19 mouse cellular contexts compared by ENCODE assay signal in genomic region chr7:58754076-58754475, GRCm38 (mm10).
"Had no signal": no experiment of that assay in that cellular context is flagged by ENCODE, and none has a peak within 500 bp of the region (broad histone marks: within the 10 kb centered on the region; RNA-seq: fewer than 3 reads in every experiment).

No protein-coding gene starts in this region.

- DNase-seq: liver, postnatal 0 days; lung, adult 2 months; lung, postnatal 14 days; lung, postnatal 4 days; midbrain, embryonic 14.5 days; retina, postnatal 1 day; right cerebral cortex, adult 18-20 months; right cerebral cortex, postnatal 25 days had no signal

- H3K27ac ChIP-seq: liver, embryonic 15.5 days; lung, embryonic 15.5 days; midbrain, embryonic 10.5 days; midbrain, embryonic 12.5 days; neural tube, embryonic 13.5 days; neural tube, embryonic 15.5 days; stomach, embryonic 15.5 days; stomach, postnatal 0 days had no signal

- H3K4me1 ChIP-seq: liver, embryonic 15.5 days; lung, embryonic 15.5 days; midbrain, embryonic 10.5 days; midbrain, embryonic 12.5 days had no signal

- H3K9ac ChIP-seq: liver, embryonic 15.5 days; liver, postnatal 0 days; lung, embryonic 15.5 days; midbrain, embryonic 12.5 days; neural tube, embryonic 13.5 days; neural tube, embryonic 15.5 days; stomach, embryonic 15.5 days had no signal

- H3K9me3 ChIP-seq: liver, embryonic 15.5 days; lung, embryonic 15.5 days; midbrain, embryonic 10.5 days; midbrain, embryonic 12.5 days; neural tube, embryonic 13.5 days; neural tube, embryonic 15.5 days; stomach, embryonic 15.5 days had no signal

- H3K27me3 ChIP-seq: liver, embryonic 15.5 days; lung, embryonic 15.5 days; midbrain, embryonic 12.5 days; neural tube, embryonic 13.5 days; neural tube, embryonic 15.5 days; stomach, embryonic 15.5 days had no signal

- ATAC-seq: liver, postnatal 0 days; lung, postnatal 0 days; midbrain, embryonic 16.5 days had no signal

- H3K4me3 ChIP-seq: liver, embryonic 15.5 days; lung, embryonic 15.5 days; midbrain, embryonic 10.5 days; midbrain, embryonic 12.5 days; myocyte; neural tube, embryonic 13.5 days; neural tube, embryonic 15.5 days; stomach, embryonic 15.5 days had no signal

- H3K36me3 ChIP-seq: liver, embryonic 15.5 days; lung, embryonic 15.5 days; midbrain, embryonic 10.5 days; midbrain, embryonic 12.5 days; neural tube, embryonic 13.5 days; neural tube, embryonic 15.5 days; stomach, embryonic 15.5 days had no signal

- H3K4me2 ChIP-seq: liver, embryonic 15.5 days; lung, embryonic 15.5 days; midbrain, embryonic 12.5 days; neural tube, embryonic 13.5 days; neural tube, embryonic 15.5 days; stomach, embryonic 15.5 days had no signal
